Mouse (Mus musculus): ENCODE data around the gene Tprn. TPM values are rescaled to one million over a fixed set of nuclear protein-coding genes. Genes with fewer than 3 reads are reported as not detected.

Tprn gene
- polyA plus RNA-seq, 1 experiment = 85.4 TPM

- DNase-seq = no peak
- TF ChIP-seq POLR2A (IDR thresholded peaks at IDR 0.05; ENCODE audit: low read depth, low read length) (peak; percentile 99), CTCF (conservative IDR thresholded peaks at IDR 0.05; ENCODE audit: insufficient read depth, insufficient read length, low read depth, low read length) (0 out of 2 replicates have a peak, but pooled peaks have one; percentile 34)
- WGBS = 0% methylated on average over 17 of the region's 17 CpGs
- H3K27me3 ChIP-seq (replicated peaks; ENCODE audit: control insufficient read depth, insufficient read depth, low read length) = no peaks in the 10 kb centered on the region
- peak within 1 kb of the TSS; percentile 78 for H3K4me3 ChIP-seq (ENCODE audit: insufficient read depth, low read depth, low read length)
- H3K4me1 ChIP-seq (ENCODE audit: control insufficient read depth, insufficient read depth, low read length) = no peaks in the 10 kb centered on the region; the same call in 1 of the 2 replicates
- H3K27ac ChIP-seq (ENCODE audit: insufficient read depth, low read depth, low read length) = peak within 1 kb of the TSS; percentile 97
- no peaks in the 10 kb centered on the region for H3K36me3 ChIP-seq (ENCODE audit: control insufficient read depth, insufficient read depth, low read length)
These were observed 38.0 kb upstream of the Tprn start, which contains the start of gene Tubb4b for GRCm38 (mm10) chr2:25224492-25224765. Gene Tubb4b, minus strand, starts transcription at chr2:25224702.

- TF ChIP-seq CTCF (conservative IDR thresholded peaks at IDR 0.05; ENCODE audit: insufficient read depth, insufficient read length, low read depth, low read length) (no peak), POLR2A (IDR thresholded peaks at IDR 0.05; ENCODE audit: low read depth, low read length) (no peak)
- peak; percentile 100 for DNase-seq
- WGBS = 1% methylated on average over 41 of the region's 41 CpGs
These were observed 37.4 kb upstream of the Tprn start for GRCm38 (mm10) chr2:25224766-25225752.

GRCm38 (mm10) chr2:25225811-25226379, 36.5 kb upstream of the Tprn start:
- TF ChIP-seq CTCF (conservative IDR thresholded peaks at IDR 0.05; ENCODE audit: insufficient read depth, insufficient read length, low read depth, low read length) = no peak
- no peak for TF ChIP-seq POLR2A (IDR thresholded peaks at IDR 0.05; ENCODE audit: low read depth, low read length)
- Histone ChIP-seq H3K4me3 (ENCODE audit: insufficient read depth, low read depth, low read length) (no peak overlapping the region), H3K27me3 (replicated peaks; ENCODE audit: control insufficient read depth, insufficient read depth, low read length) (no peaks in the 10 kb centered on the region), H3K27ac (ENCODE audit: insufficient read depth, low read depth, low read length) (peak overlapping the region; percentile 97), H3K36me3 (ENCODE audit: control insufficient read depth, insufficient read depth, low read length) (no peaks in the 10 kb centered on the region), H3K4me1 (ENCODE audit: control insufficient read depth, insufficient read depth, low read length) (no peaks in the 10 kb centered on the region; the same call in 1 of the 2 replicates)
- no peak for DNase-seq
- 69% methylated on average over 8 of the region's 8 CpGs for WGBS

More at GRCm38 (mm10) chr2:25224766-25225752, 37.4 kb upstream of the Tprn start:
- Histone ChIP-seq H3K4me1 (ENCODE audit: control insufficient read depth, insufficient read depth, low read length) (no peaks in the 10 kb centered on the region; the same call in 1 of the 2 replicates), H3K27ac (ENCODE audit: insufficient read depth, low read depth, low read length) (peak overlapping the region; percentile 97), H3K4me3 (ENCODE audit: insufficient read depth, low read depth, low read length) (peak overlapping the region; percentile 72), H3K27me3 (replicated peaks; ENCODE audit: control insufficient read depth, insufficient read depth, low read length) (no peaks in the 10 kb centered on the region), H3K36me3 (ENCODE audit: control insufficient read depth, insufficient read depth, low read length) (no peaks in the 10 kb centered on the region)

- Histone ChIP-seq H3K36me3 (ENCODE audit: control insufficient read depth, insufficient read depth, low read length) (no peaks in the 10 kb centered on the region), H3K27ac (ENCODE audit: insufficient read depth, low read depth, low read length) (no peak overlapping the region), H3K4me1 (ENCODE audit: control insufficient read depth, insufficient read depth, low read length) (no peaks in the 10 kb centered on the region; the same call in 1 of the 2 replicates), H3K4me3 (ENCODE audit: insufficient read depth, low read depth, low read length) (no peak overlapping the region), H3K27me3 (replicated peaks; ENCODE audit: control insufficient read depth, insufficient read depth, low read length) (no peaks in the 10 kb centered on the region)
- DNase-seq = no peak
- 87% methylated on average over 5 of the region's 5 CpGs for WGBS
- no peak for TF ChIP-seq POLR2A (IDR thresholded peaks at IDR 0.05; ENCODE audit: low read depth, low read length)
- no peak for TF ChIP-seq CTCF (conservative IDR thresholded peaks at IDR 0.05; ENCODE audit: insufficient read depth, insufficient read length, low read depth, low read length)
These were observed 35.6 kb upstream of the Tprn start for GRCm38 (mm10) chr2:25226864-25227263.

- Histone ChIP-seq H3K27me3 (replicated peaks; ENCODE audit: control insufficient read depth, insufficient read depth, low read length) (no peaks in the 10 kb centered on the region), H3K36me3 (ENCODE audit: control insufficient read depth, insufficient read depth, low read length) (no peaks in the 10 kb centered on the region), H3K4me3 (ENCODE audit: insufficient read depth, low read depth, low read length) (no peak overlapping the region), H3K4me1 (ENCODE audit: control insufficient read depth, insufficient read depth, low read length) (no peaks in the 10 kb centered on the region; the same call in 1 of the 2 replicates), H3K27ac (ENCODE audit: insufficient read depth, low read depth, low read length) (no peak overlapping the region)
- 86% methylated on average over 4 of the region's 4 CpGs for WGBS
- TF ChIP-seq POLR2A (IDR thresholded peaks at IDR 0.05; ENCODE audit: low read depth, low read length) = no peak
- DNase-seq = no peak
These were observed 35.0 kb upstream of the Tprn start for GRCm38 (mm10) chr2:25227406-25227805.

GRCm38 (mm10) chr2:25228431-25228889, 34.0 kb upstream of the Tprn start:
- peak overlapping the region; percentile 32 for H3K27ac ChIP-seq (ENCODE audit: insufficient read depth, low read depth, low read length)
- WGBS = under 1% methylated on average over 7 of the region's 7 CpGs
- no peaks in the 10 kb centered on the region for H3K27me3 ChIP-seq (replicated peaks; ENCODE audit: control insufficient read depth, insufficient read depth, low read length)
- H3K4me1 ChIP-seq (ENCODE audit: control insufficient read depth, insufficient read depth, low read length) = no peaks in the 10 kb centered on the region; the same call in 1 of the 2 replicates
- peak; percentile 96 for DNase-seq
- peak; percentile 93 for TF ChIP-seq CTCF (conservative IDR thresholded peaks at IDR 0.05; ENCODE audit: insufficient read depth, insufficient read length, low read depth, low read length)
- peak; percentile 10 for TF ChIP-seq POLR2A (IDR thresholded peaks at IDR 0.05; ENCODE audit: low read depth, low read length)
- H3K36me3 ChIP-seq (ENCODE audit: control insufficient read depth, insufficient read depth, low read length) = no peaks in the 10 kb centered on the region
- H3K4me3 ChIP-seq (ENCODE audit: insufficient read depth, low read depth, low read length) = peak overlapping the region; percentile 4
